Mouse (Mus musculus) CD8-positive naive resting alpha-beta T cell, adult 2 months (primary cell): ENCODE measurements around the gene Ssh2.
A peak's percentile ranks its signal among the peaks of the same experiment; 100 is the strongest.

ENCODE experiments used
- DNase-seq, 2 experiments: peaks; one replicate each; pipeline ENCODE4 v3.0.0; 2022; ENCODE audit warnings: low read depth in 2 of 2, low spot score in 2 of 2

The Ssh2 gene

DNA sequence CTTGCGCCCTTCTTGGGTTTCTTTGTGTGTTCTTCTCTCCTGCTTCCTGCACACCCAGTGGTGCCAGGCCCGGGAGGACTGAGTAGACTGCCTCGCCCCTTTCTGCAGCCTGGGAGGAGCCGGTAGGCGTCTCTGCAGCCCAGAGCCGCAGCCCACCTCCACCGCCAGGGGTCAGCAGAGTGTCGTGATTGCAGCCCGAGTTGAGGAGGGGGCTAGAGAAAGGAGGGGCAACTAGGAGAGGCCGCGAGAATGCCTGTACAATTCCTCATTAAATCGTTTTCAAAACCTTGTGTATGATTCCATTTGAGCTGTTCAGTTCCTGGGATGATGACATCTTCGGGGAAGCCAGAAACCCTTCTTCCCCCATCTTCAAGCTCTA is 275.0 kb downstream of the Ssh2 start:
- peak; percentile 81 to 86 for DNase-seq

DNA sequence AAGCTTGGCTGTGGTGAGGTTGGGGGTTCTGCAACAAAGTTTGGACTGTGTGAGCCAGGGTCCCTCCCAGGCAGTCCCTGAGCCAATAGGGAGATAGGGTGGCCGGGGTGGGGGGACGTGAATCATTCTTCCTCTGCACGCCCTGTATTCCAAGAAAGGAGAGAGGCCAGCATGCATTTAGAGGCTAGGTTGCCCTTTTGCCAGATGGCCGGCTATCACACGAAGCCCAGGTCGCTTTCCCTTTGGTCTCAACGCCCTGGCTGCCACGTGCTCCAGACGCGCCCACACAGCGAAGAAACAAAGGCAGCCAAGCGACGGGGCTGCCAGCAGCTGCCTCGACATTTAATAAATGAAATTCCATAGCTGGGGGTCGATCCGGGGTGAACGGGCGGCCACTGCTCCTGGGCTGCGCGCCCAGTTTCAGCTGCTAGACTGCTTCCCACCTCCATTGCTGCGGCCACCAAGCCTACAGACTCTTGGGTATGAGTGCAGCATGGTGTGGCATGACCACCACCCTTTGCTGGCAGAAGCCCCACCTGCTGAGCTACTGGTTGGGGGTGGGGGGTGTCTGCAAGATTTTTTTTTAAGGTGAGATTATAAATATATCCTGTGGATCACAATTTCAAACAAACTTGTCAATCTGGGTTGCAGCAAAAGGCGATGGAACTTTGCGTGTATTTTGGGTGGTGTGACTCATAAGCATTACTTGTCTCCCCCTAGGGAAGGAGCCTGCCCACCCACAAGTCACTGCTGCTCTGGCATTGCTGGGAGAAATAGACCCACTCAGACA is 275.6 kb downstream of the Ssh2 start:
- DNase-seq = no peak

GRCm38 (mm10) chr11:77492311-77492871 is 276.3 kb downstream of the Ssh2 start:
- no peak for DNase-seq

DNA sequence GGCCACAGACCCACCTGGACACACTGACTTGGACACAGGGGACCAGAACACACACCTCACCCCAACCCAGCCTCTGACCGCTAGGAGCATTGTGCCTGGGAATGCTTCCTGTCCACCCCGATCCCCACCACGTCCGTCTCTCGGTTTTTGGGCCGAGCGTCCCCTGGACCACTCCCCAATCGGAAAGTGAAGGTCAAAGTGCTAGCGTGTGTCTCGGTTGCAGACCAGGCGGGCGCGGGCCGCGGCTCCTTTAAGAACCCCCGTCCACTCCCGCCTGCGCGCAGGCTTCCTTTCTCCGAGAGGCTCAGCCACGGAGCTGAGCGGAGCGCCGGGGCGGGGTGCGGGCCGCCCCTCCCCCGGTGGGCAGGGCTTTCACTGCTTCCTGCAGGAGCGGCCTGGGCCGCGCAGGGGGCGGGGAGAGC is 276.8 kb downstream of the Ssh2 start:
- DNase-seq = peak; percentile 78 to 82

GRCm38 (mm10) chr11:77493512-77494343 is 277.6 kb downstream of the Ssh2 start, which contains the start of gene Git1:
Git1 (plus strand) TSS chr11:77493562.
- DNase-seq = no peak

DNA sequence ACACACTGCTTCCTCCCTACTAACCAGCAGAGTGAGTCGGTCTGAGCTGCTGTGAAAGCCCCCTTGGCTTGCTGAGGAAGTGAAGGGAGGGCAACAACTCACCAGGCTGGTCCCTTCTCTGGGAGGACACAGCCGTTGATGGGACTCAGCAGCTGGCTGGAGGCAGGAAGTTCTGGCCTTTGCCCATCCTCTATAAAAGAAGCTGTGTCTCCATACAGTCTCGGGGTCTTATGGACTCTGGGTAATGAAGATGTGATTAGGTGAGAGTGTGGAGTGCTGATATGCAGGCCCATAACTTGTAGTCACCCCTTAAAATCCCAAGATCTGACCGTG is 278.2 kb downstream of the Ssh2 start:
- DNase-seq = no peak

- DNase-seq = no peak
Observed at GRCm38 (mm10) chr11:77494782-77495181, 278.7 kb downstream of the Ssh2 start.

- no peak for DNase-seq
Observed at GRCm38 (mm10) chr11:77495507-77495906, 279.4 kb downstream of the Ssh2 start.

DNA sequence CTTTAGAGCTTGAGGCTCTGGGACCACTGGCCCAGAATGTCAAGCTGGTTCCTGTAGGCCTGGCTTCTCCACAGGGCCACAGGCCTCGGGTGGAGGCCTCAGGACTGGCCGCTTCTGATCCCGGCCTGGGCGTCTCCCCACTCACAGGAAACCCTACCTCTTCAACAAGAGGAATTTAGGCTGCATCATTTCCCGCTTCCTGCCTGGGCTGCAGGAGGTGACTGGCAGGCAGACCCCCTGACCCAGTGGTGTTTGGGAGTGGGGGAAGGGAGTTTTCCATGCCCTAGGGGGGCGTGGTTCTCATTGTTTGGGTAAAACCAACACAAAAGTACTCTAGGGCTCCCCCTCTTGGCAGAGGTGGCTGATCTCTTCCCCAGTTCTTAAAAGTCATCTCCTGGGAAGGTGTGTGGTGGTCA is 281.3 kb downstream of the Ssh2 start:
- peak; percentile 41 to 60 for DNase-seq

DNA sequence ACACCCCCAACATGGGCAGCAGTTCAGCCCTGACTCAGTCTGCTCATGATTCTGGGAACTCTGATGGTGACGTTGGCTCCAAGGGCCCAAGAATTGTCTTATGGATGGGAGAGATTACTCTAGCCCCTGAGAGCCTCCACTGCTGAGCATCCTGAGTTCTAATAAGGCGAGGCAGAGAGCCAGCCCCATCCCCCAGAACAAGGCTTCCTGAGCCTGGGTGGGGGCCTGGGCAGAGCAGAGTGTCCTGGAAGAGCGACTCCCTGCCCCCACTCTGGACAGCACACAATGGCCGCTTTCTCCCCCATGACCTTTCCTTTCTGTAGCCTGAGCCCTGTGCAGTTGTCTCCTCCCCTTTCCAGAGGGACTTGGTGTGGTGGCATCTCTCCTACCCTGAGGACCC is 281.8 kb downstream of the Ssh2 start:
- DNase-seq = no peak

GRCm38 (mm10) chr11:77498261-77499139 is 282.4 kb downstream of the Ssh2 start:
- DNase-seq = no peak

GRCm38 (mm10) chr11:77499354-77499753 is 283.3 kb downstream of the Ssh2 start:
- no peak for DNase-seq

DNA sequence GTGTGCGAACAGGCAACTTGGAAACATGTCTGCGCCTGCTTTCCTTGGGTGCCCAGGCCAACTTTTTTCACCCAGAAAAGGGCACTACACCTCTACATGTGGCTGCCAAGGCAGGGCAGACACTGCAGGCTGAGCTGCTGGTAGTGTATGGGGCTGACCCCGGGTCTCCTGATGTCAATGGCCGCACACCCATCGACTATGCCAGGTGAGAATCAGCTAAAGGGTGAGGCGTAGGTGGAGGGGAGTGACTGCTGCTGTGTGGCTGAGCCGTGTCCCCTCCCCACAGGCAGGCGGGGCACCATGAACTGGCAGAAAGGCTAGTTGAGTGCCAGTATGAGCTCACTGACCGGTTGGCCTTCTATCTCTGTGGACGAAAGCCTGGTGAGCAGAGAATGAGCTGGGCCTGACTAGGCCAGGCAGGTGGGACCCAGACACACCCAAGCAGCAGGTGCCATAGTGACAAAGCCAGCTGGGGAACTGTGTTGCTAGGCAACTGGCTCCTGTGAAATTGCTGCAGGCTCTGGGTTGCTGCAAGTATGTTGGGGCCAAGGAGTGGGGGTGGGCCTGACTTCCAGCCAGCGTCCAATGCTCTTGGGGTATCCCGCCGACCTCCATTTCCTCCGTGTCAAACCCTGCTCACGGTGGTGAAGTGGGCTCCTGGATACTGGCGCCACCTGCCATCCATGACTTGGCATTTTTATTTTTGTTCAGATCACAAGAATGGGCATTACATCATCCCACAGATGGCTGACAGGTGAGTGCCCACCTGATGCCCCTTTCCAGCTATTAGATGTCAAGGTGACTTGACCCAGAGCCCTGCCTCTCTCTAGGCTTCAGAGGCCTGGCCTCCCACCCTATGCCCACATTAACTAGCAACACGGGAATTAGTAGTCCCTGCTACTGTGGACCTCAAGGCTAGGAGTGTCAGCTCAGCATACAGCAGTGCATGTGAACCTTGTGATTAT is 284.6 kb downstream of the Ssh2 start:
- no peak for DNase-seq

- peak; percentile 66 to 74 for DNase-seq
Observed at GRCm38 (mm10) chr11:77501392-77501791, 285.3 kb downstream of the Ssh2 start.

DNA sequence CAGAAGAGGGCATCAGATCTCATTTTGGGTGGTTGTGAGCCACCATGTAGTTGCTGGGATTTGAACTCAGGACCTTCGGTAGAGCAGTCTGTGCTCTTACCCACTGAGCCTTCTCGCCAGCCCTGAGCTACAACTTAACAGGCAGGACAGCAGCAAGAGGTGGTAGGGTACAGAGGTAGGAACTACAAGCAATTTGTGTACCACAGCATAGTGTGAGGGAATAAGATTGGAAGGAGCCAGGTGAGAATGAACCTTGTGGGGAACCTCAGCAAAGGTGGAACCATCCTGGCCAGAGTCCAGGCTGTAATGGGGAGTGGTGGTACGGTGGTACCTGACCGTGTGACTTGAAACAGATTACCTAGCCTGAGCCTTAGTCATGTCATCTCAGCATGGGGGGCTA is 285.9 kb downstream of the Ssh2 start:
- no peak for DNase-seq

DNA sequence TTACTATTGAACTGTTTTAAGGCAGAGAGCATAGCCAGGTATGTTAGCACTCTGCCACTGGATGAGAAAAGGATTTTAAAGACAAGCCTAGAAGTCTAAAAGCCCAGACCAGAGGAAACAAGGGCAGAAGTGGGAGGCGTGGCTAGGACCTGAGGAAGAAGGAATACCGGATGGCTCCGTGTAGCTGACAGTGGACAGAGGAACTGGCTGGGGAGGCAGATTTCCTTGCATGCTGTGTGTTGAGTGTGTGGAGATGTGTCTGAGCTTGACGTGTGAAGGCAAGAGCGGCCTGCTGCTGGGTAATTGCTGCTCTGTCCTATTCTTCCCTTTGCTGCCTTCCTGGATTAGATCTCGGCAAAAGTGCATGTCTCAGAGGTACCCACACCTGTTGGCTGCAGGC is 286.4 kb downstream of the Ssh2 start:
- DNase-seq = no peak

- no peak for DNase-seq
Observed at GRCm38 (mm10) chr11:77503511-77503910, 287.4 kb downstream of the Ssh2 start.

DNA sequence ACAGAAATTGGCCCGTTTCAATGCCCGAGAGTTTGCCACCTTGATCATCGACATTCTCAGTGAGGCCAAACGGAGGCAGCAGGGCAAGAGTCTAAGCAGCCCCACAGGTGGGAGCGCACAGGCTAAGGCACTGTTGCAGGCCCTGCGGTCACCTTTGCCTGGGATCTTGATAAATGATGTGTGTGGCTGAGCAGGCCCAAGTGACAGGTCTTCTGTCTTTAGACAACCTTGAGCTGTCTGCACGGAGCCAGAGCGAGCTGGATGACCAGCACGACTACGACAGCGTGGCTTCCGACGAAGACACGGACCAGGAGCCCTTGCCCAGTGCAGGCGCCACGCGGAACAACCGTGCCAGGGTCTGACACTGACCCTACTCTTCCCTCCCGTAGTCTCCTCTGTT is 288.3 kb downstream of the Ssh2 start:
- no peak for DNase-seq

DNA sequence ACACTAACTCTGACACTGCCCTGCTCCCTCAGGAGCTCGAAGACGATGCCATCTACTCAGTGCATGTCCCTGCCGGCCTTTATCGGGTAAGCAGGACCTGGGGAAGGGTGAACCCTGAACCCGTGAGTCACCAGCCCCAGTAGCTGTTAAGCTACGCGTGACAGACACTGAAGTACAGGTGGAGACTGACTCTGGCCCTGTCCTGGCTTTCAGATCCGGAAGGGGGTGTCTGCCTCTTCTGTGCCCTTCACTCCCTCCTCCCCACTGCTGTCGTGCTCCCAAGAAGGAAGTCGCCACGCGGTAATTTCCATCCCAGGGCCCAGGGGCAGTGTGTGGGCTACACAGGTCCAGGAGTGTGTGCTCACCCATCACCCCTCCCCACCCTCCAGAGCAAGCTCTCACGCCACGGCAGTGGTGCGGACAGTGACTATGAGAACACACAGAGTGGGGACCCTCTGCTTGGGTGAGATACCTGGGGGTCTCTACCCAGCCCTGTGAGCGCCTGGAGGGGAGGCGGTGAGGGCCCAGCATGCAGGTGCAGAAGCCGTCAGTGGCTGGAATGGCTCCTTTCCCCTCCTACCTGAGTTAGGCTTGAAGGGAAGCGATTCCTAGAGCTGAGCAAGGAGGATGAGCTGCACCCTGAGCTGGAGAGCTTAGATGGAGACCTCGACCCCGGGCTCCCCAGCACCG is 289.3 kb downstream of the Ssh2 start:
- DNase-seq = no peak
